Mouse (Mus musculus): ENCODE measurements around the gene 4930512M02Rik. TPM values are rescaled to one million over a fixed set of nuclear protein-coding genes. Genes with fewer than 3 reads are reported as not detected.
"Not testable (repeated sequence)": the region's sequence is repeated elsewhere in the genome, so short reads cannot be mapped to it uniquely, and the experiment has no call there.

Gene 4930512M02Rik
- total RNA-seq (2021): not detected
- long read RNA-seq, experiment 1: 0 reads
- long read RNA-seq, experiment 2: 0 reads

GRCm38 (mm10) chr11:11627735-11628134 is at the start of gene 4930512M02Rik:
Gene 4930512M02Rik (minus strand): TSS chr11:11627835.
- not testable (repeated sequence) for DNase-seq

DNA sequence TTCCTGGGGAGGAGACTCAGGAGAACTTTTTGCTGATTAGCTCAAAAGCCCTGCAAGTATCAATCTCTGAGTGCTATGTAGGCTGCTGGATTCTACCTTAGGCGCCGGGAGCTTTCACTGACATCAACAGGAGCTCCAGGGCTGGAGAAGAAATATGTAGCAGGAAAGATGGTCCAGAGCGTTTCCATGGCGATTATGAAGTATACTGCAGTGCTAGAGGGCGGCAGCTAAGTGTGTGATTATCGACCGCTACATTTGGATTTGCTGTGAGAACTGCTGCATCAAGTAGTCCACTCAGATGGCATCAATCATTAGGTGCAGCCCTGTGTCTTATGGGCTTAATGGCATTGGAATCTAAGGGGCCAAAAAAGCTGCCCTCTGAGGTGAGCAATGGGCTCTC is 49.5 kb upstream of the 4930512M02Rik start:
- no peak for DNase-seq

GRCm38 (mm10) chr11:11676068-11676741 is 48.6 kb upstream of the 4930512M02Rik start:
- no peak for DNase-seq

GRCm38 (mm10) chr11:11675063-11675462 is 47.4 kb upstream of the 4930512M02Rik start:
- DNase-seq: no peak

DNA sequence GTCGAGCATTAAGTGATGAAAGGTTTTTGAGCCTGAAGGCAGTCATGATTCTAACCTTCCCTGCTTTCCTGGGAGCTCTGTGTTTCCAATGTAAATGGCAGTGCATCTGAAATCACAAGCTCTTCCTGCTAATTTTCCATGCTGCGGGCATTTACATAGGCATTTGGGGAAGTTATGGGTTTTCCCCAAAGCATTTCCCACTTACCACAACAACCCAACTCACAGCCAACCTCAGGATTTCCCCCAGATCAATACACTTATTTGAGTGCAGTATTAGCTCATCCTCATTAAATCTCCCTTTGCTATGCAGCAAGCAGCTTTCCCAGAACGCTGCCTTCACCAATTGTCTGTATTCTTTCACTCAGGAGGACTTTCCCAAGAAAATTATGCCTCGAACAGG is 45.3 kb upstream of the 4930512M02Rik start:
- DNase-seq: no peak

DNA sequence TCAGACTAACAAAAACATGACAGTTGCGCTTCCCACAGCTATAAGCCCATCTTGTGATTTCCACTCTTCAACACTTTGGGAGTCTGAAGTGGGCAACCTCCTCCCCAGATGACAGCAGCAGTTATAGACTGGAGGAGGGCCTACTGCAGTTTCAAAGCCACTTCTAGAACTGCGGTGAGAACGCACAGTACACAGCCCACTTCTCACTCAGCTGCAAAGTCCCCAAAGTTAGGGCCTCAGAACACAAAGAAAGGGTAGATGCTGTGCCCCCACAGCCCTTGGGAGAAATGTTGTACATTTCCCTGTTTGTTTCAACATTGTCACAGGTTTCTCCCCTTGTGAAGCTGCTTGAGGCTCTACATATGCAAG is 40.3 kb upstream of the 4930512M02Rik start:
- no peak for DNase-seq

DNA sequence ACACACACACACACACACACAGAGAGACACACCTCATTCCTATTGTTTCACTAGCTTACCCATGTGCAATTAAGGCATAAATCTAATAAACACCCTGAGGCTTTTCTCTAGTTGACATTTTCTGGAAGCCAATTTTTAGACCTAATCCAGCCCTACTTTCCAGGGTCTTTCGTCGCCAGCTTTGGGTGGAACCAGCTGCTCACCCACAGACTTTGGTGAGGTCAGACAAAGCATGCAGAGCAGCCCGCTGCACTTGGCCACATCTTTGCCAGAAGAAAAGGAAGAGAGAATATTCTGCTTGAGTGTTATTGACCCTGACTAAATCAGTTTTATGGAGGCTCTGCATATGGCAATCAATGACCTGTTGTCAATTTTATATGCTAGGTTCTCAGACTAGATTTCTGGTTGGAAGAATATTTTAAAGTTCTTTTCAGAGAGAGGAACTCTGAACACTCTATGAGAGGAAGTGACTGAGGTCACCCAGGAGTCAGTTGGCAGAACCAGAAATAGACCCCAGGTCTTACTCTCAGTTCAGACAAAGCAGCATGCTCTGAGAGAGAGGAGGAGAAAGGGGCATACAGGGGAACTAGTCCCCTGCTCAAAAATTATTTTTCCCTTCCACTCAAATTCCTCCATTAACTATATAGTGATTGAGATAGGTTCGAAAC is 39.8 kb upstream of the 4930512M02Rik start:
- no peak for DNase-seq

- no peak for DNase-seq
These were observed 33.0 kb upstream of the 4930512M02Rik start for GRCm38 (mm10) chr11:11660651-11661050.

DNA sequence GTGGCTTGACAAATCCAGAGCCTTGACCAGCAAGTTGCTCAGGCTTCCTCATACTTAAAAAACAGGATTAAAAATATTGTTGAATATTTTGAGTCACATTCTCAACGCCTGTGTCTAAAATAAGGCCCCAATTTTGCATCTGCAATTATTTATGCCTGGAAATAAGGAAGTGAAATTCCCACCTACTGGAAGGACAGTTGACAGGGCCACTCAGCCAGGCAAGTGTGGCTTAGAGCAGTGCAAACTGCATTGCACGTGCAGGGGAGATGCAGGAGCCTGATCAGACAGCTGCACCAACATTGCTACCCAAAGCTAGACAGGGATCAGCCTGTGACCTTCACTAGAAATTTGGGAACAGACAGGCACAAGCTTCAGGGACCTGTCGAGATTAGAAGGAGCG is 31.2 kb upstream of the 4930512M02Rik start:
- DNase-seq: no peak

- no peak for DNase-seq
These were observed 30.0 kb upstream of the 4930512M02Rik start for GRCm38 (mm10) chr11:11657634-11658033.

- peak in 1 of 2 experiments; percentile 1 for DNase-seq
These were observed 29.4 kb upstream of the 4930512M02Rik start for GRCm38 (mm10) chr11:11656995-11657530.

DNA sequence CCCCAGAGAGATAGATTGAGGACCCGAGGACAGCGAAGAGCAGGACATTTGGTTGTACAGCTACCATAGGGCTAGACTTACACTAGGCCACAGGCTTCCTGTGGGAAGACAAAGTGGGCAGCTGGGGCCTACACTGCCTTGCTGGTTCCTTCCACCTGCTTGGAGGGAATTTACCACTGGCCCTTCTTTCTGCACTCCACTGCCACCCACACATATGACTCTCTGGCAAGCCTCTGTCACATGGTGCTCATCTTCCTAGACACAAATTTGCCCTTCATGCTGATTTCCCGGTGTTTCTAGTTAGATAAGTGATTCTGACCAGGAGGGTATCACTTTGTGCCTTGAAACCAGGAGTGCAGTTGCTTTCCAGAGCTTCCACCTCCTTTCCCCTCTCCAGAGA is 28.8 kb upstream of the 4930512M02Rik start:
- no peak for DNase-seq

- DNase-seq: no peak
These were observed 16.7 kb upstream of the 4930512M02Rik start for GRCm38 (mm10) chr11:11644303-11644702.

GRCm38 (mm10) chr11:11624073-11624705 is 3.4 kb downstream of the 4930512M02Rik start:
- no peak for DNase-seq

DNA sequence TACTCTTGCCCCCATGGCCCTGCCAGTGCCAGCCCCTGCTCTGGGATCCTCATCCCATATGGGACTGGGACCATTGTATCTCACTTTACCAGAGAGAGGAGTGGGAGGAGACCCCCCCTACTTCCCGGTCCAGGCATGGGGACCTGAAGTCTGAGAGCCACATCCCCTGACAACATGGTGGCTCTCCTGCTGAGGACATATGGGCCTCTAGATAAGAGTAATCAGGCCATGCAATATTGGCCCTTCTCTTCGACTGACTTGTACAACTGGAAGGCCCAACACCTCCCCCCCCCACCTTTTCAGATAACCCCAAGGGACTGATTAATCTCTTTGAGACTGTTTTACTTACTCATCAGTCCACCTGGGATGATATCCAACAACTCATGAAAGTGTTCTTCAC is 18.4 kb downstream of the 4930512M02Rik start:
- DNase-seq: no peak

GRCm38 (mm10) chr11:11587327-11587726 is 40.3 kb downstream of the 4930512M02Rik start:
- DNase-seq: no peak

DNA sequence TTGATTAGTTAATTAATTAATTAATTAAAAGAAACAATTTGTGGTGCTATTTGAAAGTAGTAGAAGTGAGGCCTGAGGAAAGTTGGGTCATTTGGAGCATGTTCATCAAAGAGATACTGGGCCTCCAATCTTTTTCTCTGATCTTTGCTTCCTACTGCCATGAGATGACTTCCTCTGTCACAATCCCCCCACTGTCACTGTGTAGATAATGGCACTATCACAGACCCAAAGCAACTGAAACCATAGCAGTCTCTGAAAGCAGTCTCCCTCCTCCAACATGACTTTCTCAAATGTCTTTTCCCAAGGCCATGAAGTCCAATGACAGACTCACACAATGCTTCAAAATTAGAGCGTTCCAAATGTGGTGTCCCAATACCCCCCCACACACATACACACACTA is 41.2 kb downstream of the 4930512M02Rik start:
- DNase-seq: no peak

DNA sequence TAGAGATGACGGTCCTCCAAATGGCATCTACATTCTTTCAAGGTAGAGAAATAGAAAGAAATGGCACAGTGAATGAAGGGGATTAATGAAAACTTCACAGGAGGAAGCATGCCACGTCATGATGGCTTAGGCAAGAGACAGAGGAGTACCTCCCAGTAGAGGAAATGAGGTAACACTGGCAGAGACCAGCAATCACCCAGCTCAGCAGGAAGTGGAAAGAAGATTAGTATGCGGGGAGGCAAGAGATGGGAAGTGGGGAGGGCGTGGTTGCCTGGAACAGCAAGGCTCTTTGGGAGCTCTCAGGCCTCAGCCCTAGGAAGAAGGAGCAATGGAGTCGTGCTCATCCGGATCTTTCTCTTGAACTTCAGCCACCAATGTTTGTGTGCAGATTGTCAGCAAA is 53.9 kb downstream of the 4930512M02Rik start:
- DNase-seq: no peak

GRCm38 (mm10) chr11:11570747-11571146 is 56.9 kb downstream of the 4930512M02Rik start:
- DNase-seq: no peak

DNA sequence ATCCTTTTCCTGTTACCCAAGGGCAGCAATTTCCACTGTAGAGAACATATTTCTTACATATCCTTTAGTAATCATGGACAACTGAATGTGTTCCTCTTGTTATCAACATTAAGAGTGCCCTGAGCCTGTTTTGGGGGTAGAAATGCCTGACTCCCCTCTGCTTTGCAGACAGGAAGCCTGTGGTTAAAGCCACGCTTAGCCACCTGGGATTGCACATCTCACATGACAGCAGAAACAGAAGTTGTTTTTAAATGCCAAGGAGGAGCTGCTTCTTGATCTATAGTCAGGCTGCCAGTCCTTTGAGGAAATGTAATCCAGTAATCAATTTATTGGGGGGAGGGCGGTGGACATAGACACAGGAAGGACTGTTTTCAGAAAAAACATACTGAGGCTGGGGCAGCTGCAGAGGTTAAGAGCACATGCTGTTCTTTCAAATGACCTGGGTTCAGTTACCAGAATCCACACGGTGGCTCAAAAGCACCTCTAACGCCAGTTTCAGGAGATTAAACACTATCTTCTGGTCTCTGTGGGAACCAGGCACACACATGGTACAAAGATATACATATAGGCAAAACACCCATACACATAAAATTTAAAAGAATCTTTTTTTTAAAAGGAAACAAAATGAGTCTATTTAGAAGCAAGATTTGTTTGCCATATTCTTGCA is 58.0 kb downstream of the 4930512M02Rik start:
- no peak for DNase-seq

DNA sequence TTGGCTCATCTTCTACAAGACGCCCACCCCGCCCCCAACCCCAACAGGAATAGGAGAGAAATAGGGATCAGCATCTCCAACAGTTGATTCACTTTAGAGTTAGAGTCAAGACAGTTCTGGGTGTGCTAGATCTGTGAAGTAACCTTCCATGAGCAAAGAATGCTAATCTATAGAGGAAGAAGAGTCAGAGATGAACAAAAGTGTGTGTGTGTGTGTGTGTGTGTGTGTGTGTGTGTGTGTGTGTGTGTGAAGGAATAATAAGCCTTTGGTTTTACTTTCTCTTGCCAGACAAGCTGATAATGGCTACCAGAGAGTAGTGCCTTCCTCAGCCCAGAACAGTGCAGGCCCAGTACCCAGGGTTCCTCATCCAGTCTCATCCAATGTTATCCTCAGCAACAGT is 59.6 kb downstream of the 4930512M02Rik start:
- no peak for DNase-seq

DNA sequence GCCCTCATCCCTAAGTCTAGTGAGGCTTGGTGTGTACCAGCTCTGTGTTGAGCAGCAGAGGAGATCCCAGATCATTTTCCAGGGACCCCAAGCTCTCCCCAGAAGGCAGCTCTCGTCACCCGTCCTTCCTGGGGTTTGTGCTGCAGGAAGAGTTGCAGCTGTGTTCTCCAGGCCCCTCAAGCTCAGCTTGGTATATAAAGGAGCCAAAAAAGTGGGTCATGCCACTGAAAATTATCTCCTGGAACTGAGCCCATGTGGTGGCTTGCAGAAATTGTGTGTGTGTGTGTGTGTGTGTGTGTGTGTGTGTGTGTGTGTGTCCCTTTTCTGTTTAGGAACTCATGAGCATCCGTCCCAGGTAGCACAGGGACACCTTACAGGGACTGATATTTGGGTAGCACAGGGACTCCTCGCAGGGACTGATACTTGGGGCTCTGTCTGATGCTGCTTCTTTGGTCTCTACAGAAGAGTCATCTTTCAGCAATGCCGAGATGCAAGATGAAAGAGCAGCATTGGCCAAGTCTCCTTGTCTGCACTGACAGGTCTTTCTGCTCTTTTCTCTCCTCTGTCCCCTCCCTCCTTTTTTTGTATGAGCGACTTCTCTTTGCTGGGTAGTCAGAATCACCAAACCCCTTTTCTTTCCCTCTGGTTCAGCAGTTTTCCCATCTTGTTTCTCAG is 62.4 kb downstream of the 4930512M02Rik start:
- DNase-seq: no peak

Measured in adrenal gland, postnatal 36 days (tissue).